Mouse (Mus musculus): ENCODE measurements around the gene Jmjd8.
A peak's percentile ranks its signal among the peaks of the same experiment; 100 is the strongest.
"Not testable (repeated sequence)": the region's sequence is repeated elsewhere in the genome, so short reads cannot be mapped to it uniquely, and the experiment has no call there.

Gene Jmjd8

GRCm38 (mm10) chr17:25828712-25829557 is at the start of gene Jmjd8:
Gene Jmjd8, plus strand, starts transcription at chr17:25828867.
- DNase-seq = peak; percentile 86

- no peak for DNase-seq
Measured at GRCm38 (mm10) chr17:25781339-25781738, 47.3 kb upstream of the Jmjd8 start.

DNA sequence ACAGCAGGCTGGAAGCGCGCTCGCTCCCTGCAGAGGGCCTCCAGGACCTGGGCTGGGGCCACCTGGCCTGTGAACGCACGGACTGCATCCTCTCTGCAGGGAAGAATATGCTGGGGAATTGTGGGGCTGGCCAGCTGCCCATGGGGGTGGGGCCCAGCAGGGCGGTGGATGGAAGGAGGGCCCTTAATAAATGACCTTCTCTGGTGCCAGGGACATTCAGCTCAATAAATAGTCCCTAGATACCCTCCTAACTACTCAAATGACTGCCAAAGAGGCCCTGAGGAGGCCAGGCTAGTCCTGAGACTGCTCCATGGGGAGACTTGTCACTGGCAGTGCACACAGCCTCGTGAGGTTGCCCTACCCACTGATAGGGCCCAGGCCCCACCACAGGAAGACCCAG is 45.6 kb upstream of the Jmjd8 start:
- DNase-seq = peak; percentile 47

GRCm38 (mm10) chr17:25783861-25784574 is 44.6 kb upstream of the Jmjd8 start:
- no peak for DNase-seq

DNA sequence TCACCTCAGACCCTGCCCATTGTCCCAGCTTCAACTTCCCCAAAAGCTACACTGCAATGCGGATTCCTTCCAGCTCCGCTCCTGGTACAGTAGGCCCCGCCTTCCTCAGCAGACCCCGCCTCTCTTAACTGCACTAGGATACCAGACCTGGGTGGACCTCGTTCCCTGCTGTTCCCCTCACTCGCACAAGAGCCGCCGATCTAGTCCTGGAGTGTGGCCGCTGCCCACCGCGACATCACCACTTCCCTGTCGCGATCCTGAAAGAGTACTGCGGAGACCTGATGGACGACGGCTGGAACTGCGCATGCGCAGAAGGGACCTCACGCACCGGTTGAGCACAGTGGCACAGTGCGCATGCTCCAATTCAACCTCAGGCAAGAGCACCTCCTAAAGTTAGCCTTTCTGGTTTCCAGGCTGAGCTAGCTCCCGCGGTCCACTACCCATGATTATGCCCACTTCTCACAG is 43.4 kb upstream of the Jmjd8 start, which contains the start of gene Haghl:
Gene Haghl, minus strand, starts transcription at position 393 of the 465 bp plus-strand sequence.
- DNase-seq = peak; percentile 99

DNA sequence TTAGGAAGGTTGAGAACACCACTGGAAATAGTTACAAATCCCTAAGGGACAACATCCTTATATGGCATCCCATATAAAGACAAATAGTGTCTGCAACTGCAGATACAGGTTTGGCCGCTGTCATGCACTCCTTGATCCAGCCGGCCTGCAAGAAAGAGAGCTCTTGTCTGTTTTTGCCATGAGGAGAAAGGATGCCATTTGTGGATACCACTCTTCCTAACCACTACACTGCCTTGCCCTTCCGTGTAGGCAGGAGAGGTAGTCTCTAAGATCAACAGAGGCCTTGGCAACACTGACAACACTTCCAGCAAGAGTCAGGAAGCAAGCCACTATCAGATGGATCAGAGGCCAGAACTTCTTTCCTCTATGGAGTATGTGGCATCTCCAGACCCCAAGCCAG is 42.4 kb upstream of the Jmjd8 start, which contains the start of gene Ccdc78:
Gene Ccdc78, plus strand, starts transcription at position 301 of the 400 bp plus-strand sequence.
- no peak for DNase-seq

- no peak for DNase-seq
Measured at GRCm38 (mm10) chr17:25786781-25787504, 41.7 kb upstream of the Jmjd8 start.

DNA sequence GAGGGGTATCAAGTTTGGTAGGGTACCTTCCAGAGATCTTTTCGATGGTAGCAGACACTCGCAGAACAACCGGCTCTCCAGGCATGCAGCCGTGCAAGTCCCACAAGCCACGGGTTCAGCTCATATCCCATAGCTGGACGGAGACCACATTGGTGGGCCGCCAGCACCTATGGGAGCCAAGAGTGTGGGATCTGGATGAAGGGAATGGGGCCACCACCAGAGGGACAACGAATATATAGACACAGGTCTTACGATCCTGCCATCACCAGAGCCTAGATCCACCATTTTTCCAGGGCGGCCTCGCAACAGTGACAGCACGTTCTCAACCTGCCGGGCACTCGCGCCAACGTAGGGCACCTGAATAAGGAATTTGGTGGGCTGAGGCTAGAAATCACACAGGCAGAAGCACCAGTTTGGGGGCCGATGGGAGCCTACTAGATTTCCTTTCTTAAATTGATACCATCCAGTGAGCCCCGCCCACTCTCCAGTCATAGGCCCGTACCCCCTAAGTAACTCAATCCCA is 37.3 kb upstream of the Jmjd8 start:
- no peak for DNase-seq

GRCm38 (mm10) chr17:25791843-25792527 is 36.7 kb upstream of the Jmjd8 start:
- peak; percentile 85 for DNase-seq

GRCm38 (mm10) chr17:25792615-25793014 is 36.1 kb upstream of the Jmjd8 start, which contains the start of gene Fam173a:
Gene Fam173a, minus strand, starts transcription at chr17:25792901.
- DNase-seq = peak; percentile 75

GRCm38 (mm10) chr17:25794197-25794596 is 34.5 kb upstream of the Jmjd8 start:
- no peak for DNase-seq

GRCm38 (mm10) chr17:25794998-25795397 is 33.7 kb upstream of the Jmjd8 start:
- no peak for DNase-seq

GRCm38 (mm10) chr17:25795609-25796092 is 33.0 kb upstream of the Jmjd8 start, which contains the start of gene AC134908.4:
Gene AC134908.4, minus strand, starts transcription at chr17:25795659.
- DNase-seq = peak; percentile 61

DNA sequence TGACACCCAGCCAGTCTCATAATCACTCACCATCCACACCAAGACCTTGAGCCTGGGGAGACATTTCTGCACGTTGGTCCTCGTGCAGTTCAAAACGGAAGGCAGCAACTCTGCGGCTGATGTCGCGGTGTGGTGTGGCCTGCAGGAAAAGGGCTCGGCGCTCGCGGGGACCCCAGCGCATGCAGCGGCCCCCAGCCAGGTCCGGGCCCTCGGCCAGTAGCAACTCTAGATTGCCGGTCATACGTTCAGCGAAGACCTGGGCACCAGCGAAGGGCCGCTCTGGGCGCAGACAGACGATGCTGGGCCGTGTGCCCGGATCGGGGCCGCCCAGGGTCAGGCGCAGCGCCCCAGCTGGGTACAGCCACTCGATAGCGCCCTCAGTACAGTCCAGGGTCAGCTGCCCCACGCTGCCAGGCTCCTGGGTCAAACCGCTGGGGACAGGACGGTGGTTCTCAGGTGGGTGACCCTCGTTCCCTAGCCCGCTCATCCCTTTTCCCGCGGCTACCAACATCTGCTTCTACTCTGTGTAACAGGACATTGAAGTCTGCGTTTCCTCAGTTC is 32.4 kb upstream of the Jmjd8 start:
- DNase-seq = peak; percentile 59

DNA sequence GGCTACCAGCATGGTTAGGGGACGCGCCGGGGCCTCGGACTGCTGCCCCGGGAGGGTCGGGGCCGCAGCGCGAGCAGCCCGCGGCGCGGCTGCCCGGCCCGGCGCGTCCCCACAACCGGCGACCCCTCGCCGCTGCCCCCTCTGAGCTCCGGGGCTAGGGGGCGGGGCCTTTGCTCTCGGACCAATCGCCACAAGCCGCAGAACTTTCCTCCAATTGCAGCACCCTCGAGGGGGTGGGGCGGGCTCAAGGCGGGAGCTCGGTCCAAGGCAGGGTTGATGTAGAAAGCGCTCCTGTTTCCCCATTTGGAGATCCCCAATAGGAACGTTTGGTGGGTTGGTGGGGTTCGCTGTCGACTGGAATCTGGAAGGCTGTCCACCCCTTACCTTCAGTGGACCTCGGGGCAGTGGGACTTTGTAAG is 31.7 kb upstream of the Jmjd8 start, which contains the start of gene Metrn:
Gene Metrn, minus strand, starts transcription at position 186 of the 419 bp plus-strand sequence.
- peak; percentile 89 for DNase-seq

DNA sequence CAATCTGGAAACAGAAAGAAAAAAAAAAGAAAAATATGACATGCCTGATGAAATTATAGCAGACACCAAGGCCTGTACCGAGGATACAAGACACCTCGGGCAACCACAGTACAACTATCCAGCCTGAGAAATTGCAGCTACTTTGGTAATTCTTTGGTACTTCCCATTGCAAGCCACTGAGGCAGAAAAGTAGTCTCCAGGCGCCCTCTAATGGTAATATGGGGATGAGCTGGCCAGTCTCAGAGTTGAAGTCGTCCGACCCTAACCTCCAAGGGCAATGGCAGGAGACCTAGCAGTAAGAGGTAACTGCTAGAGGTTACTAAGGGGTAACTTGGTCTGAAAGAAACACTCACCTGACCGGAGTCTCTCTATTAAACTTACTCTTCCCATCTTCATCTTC is 27.6 kb upstream of the Jmjd8 start:
- DNase-seq = peak; percentile 78

DNA sequence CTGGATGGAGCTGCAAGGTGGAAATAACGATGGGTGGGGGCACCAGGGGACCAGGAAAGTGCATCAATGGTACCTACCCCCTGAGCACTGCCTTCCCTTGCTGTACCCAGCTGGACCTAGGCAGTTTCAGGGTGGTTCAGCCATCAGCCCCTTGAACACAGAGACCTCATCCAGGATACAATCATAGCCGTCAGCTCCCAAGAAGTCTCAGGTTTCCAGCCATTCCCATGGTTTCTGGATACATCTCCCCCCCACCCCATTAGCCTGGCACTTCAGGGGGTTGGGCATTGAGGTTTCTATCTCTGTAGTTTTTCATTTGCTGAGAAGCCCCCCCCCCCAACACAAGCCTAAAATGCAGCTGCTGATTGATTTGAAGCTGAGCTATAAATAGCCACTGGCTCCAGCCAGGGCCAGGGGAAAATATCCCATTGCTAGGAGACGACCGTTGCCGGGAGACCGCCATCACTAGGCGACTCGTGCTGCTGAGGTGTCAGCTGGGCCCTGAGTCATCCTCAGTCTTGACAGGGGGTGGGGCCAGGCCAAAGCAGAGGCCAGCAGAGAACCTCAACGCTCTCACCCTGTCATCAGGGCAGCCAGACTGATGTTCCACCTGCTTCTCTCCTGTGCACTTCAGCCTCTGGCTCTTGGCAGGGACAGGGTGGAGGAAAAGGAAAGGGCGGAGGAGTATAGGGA is 25.7 kb upstream of the Jmjd8 start:
- no peak for DNase-seq

DNA sequence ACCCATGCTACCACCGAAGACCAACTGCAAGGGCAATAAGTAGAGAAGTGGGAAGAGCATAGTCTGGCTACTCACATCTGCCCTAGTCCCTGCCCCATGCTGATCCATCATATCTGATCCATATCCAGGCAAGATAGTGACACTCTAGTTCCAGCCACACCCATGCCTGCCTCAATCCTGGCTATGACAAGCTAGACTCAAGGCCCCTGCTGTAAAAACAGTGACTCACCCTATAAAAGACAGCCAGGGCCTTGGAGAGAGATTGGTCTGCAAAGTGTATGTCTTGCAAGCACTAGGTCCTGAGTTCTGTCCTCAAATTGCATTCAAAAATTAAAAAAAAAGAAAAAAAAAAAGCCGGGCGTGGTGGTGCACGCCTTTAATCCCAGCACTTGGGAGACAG is 22.2 kb upstream of the Jmjd8 start:
- DNase-seq = no peak

- DNase-seq = not testable (repeated sequence)
Measured at GRCm38 (mm10) chr17:25807452-25807851, 21.2 kb upstream of the Jmjd8 start.

GRCm38 (mm10) chr17:25808028-25808427 is 20.6 kb upstream of the Jmjd8 start:
- DNase-seq = no peak
